Mouse (Mus musculus): ENCODE results near the gene Limch1.

DNA sequence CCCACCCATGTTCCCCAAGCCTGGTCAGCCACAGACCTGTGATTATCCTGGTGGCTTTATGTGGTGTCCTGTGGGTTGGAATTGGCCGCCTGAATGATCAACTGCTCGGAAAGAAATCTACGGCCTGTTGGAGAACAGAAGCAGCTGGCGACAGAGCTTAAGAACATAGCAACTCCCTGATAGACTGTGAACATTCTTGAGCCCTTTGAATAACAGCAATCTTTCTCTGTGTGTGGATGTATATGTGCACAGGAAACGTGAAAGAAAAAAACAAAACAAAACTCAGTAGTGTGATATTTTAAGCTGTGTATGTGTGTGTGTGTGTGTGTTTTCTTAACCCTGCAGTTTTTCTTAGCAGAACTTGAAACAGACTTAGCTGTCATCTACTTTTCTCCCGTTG is 159.2 kb downstream of the Limch1 start:
- TF ChIP-seq CTCF (IDR thresholded peaks at IDR 0.05; ENCODE audit: borderline replicate concordance, control insufficient read depth, extremely low read depth, insufficient read depth, low read length, poor library complexity) (no peak), POLR2A (IDR thresholded peaks at IDR 0.05; ENCODE audit: control insufficient read depth, extremely low read depth, insufficient read depth, low read length, poor library complexity) (no peak)

Data from thymus, adult 2 months (tissue).